Mouse (Mus musculus) granulocyte monocyte progenitor cell, adult 5-6 weeks (primary cell): ENCODE data around the gene Hoxc5. TPM values are rescaled to one million over a fixed set of nuclear protein-coding genes. Genes with fewer than 3 reads are reported as not detected.

Source experiments
- ATAC-seq: replicated peaks from 2 replicates; pipeline ENCODE4 v1.8.0; 2016; ENCODE audit warnings: mild to moderate bottlenecking, moderate TSS enrichment, inconsistent platforms; ENCODE audit not compliant: poor library complexity, severe bottlenecking
- total RNA-seq, 2 experiments: library from RNA; stranded (forward) in 1 of 2; stranded (reverse) in 1 of 2; fragments of 200-712, 200-1000 nt in 1 of 2; fragments of >200 nt in 1 of 2; fragmentation: Nextera tagmentation in 1 of 2; gene quantifications; 2 replicates each; pipeline ENCODE4 v1.2.3; 2014 to 2017

Gene Hoxc5
- total RNA-seq, 2 experiments from 2014 or later, result not detected

DNA sequence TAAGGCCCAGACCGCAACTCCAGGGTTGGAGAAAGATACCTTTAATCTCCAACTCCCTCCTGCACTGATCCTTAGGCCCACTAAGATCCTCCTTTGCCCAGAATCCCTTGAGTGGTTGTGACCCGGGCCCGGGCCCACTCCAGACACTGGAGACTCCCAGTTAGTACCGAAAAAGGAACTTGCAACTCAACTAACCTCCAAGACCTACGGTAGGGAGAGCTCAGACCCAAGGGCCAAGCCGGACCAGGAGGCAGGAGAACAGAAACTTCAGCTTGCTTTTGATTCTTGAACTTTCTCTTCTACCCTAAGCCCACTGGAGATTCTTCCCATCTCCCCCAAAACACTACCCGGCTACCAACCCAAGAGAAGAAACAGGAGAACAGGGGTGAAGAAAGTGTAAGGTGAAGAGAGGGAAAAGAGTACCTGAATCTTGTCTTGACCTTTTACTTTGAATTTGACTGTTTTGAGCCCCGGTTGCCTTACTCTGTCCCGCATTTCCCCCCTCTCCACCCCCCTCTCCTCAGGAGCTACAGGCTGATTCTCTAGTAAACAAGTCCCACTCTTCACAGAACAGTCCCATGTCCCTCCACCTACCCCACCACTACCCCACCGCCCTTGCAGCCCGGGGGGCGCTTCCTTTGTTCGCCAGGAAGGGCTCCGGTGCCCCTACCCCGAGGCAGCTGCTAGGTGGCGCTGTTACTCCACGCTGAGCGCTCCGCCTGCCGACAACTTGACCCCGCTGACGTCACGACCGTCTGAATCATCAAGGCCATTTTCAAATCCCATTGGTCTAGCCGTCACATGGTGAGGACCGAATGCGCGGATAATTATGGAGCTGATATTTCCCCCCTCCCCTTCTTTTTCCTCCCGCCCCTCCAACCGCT lies 1.1 kb upstream of the Hoxc5 start:
- peak; percentile 76 for ATAC-seq

DNA sequence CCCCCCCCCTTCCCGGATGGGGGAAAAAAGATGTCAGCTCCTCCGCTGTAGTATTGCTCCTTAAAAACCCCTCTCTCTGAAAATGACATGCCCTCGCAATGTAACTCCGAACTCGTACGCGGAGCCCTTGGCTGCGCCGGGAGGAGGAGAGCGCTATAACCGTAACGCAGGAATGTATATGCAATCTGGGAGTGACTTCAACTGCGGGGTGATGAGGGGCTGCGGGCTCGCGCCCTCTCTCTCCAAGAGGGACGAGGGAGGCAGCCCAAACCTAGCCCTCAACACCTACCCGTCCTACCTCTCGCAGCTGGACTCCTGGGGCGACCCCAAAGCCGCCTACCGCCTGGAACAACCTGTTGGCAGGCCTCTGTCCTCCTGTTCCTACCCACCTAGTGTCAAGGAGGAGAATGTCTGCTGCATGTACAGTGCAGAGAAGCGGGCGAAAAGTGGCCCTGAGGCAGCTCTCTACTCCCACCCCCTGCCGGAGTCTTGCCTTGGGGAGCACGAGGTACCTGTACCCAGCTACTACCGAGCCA lies 399 bp upstream of the Hoxc5 start, which contains the start of gene Hoxc10:
Gene Hoxc10, plus strand, starts transcription at position 21 of the 536 bp plus-strand sequence.
- ATAC-seq, result no peak

GRCm38 (mm10) chr15:102967511-102968397 lies 511 bp downstream of the Hoxc5 start:
- no peak for ATAC-seq

DNA sequence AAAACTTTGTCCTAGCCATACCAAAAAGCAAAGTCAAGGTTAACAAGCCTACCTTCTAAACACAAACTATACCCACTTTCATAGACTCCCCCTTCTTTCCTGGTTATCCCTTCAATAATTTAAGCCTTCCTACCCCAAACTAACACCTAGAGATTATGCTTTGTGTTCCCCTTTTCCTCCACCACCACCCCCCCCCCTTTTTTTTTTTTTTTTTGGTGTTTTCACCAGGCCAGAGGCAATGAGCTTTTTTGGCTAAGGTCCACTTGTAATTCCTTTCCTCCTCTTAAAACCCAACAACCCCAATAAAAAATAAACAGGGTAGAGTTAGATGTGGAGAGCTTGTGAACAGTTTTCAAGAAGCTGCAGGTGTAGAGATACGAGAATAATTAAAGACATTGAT lies 2.1 kb downstream of the Hoxc5 start:
- no peak for ATAC-seq

- no peak for ATAC-seq
Measured at GRCm38 (mm10) chr15:102970740-102971139, 3.5 kb downstream of the Hoxc5 start.

DNA sequence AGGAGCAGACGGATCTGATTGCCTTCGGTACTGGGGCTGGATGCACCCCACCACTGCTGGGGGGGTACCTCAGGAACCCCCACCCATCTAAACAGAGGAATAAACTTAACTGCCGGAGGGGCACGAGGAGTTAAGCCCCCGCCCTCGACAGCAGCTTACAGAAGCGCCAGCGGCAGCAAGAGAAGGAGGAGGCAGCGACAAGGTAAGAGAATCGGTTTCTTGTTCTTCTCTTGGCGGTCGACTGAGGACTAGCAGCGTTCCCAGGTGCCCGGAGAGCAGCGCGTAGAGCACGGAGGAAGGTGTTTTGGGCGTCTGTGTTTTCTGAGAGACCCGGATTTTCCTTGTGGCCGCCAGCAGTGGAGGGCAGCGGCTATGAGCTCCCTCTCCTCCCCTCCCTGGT lies 5.0 kb downstream of the Hoxc5 start:
- no peak for ATAC-seq

- no peak for ATAC-seq
Measured at GRCm38 (mm10) chr15:102972753-102973152, 5.5 kb downstream of the Hoxc5 start.

GRCm38 (mm10) chr15:102975034-102975433 lies 7.8 kb downstream of the Hoxc5 start:
- ATAC-seq, result no peak

GRCm38 (mm10) chr15:102975688-102976111 lies 8.5 kb downstream of the Hoxc5 start:
- peak; percentile 11; the same call in 1 of the 2 replicates for ATAC-seq

- ATAC-seq, result no peak
Measured at GRCm38 (mm10) chr15:102976171-102976570, 8.9 kb downstream of the Hoxc5 start, which contains the start of gene Hoxc9. Gene Hoxc9 (plus strand): TSS chr15:102976439.

DNA sequence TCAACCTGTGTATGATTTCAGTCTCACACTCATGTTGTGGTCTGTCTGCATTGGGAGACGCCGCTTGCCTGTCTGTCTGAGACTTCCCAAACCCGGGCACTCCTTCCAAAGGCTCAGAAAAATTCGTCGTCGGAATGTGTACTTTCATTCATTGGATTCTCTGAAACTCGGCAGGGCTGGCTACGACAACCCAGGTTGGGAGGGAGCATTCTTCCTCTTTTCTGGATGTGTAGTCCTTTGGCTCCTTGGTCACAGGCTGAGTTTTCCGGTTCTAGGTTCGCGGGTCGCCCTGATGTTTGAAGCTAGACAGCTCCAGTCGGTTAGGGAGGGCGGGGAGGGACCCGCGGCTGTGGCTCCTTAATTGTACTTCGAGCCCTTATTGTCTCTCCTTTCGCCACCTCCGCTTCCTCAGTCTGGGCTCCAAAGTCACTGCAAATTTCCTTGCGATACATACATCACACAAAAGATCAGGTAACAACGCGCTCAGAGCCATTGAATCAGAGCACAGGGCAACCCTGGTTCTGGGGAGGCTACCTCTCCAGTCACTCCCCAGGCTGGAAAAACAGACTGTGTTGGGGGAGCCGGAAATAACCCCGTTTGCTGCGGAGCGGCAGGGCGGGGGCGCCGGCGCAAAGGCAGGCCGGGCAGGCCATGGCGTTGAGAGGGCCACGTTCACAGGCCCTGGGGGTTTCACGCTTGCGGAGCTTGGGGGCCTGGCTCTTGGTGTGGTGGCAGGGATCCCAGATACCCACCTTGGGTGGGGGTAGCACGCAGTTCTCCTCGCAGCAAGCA lies 9.6 kb downstream of the Hoxc5 start:
- ATAC-seq, result peak; percentile 23; the same call in 1 of the 2 replicates

GRCm38 (mm10) chr15:102977423-102977974 lies 10.3 kb downstream of the Hoxc5 start:
- ATAC-seq, result no peak

DNA sequence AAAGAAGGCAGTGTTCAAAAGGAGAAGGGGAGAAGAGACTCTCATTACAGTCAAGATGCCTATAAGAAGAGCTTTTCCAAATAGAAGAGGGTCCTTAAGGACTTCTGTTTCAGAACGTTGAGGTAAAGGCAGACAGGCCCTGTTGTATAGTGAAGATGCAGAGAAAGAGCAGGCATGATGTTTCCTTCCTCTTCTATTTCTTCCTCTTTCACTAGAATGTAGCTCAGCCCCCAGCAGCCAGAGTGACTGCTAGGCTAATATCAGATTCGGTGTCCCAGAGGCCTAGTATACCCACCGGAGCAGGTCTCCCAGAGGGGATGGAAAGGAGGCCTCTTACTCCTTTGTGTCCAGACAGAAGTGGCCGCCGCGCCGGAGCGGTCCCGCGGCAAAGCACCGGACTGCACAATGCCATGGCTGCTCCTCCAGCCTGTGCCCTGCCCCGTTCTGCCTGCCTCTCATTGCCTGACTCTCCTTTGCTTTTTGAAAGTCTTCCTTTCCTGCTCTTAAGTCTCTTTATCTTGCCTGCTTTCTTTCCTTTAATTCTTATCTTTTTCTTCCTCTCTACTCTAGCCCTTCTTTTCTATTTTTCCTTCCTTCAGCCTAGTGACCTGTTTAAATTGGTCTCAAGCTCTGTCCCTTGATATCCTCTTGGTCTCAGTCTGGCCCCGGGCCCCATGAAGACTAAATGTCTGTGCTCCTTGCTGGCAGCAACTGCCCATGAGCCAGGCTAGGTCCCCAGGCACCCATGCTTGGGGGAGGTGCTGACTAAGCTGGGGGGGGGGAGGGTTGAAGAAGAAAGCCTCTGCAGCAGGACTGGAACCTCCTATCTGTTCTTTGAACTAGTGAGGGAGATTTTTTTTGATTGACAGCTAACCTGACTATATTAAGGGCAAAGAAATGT lies 11.6 kb downstream of the Hoxc5 start:
- ATAC-seq, result peak; percentile 36; the same call in 1 of the 2 replicates

- no peak for ATAC-seq
Measured at GRCm38 (mm10) chr15:102979936-102980335, 12.7 kb downstream of the Hoxc5 start.

DNA sequence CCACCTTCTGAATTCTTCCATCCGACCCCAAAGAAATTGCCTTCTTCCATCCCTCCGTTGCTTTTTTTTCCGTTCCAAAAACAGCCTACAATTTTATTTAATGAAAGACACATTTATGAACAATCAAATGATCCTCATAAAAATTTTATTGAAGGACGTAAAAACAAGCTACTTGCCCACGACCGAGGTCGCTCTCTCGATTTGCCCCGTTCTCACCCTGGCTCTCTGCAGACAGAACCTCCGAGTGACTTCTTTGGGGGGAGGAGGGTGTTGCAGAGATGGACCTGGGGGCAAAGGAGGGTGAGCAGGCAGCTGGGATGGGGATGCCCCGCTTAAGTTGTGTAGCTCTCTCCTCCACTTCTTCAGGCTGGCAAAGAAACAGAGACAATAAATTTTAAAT lies 13.1 kb downstream of the Hoxc5 start:
- no peak for ATAC-seq

DNA sequence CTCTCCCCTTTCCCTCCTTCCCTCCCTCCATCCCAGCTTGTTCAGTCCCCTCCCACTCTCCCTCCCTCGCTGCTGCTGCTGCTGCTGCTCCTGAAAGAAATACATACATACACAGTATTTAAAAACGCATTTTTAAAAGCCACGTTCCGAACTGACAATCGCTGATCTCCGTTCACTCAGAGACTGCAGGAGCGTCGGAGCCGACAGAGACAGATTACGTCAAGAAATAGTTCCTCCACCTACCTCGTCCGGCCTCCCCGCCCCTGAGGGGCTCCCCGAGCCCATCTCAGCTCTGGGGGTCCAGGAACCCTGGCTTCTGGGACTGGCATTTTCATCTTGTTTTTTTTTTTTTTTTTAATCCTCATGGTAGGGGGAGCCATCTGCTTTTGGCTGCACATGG lies 13.7 kb downstream of the Hoxc5 start:
- ATAC-seq, result no peak

- peak; percentile 25; the same call in 1 of the 2 replicates for ATAC-seq
Measured at GRCm38 (mm10) chr15:102981379-102982288, 14.4 kb downstream of the Hoxc5 start.
